Mouse (Mus musculus) cerebellum, postnatal 36 days (tissue): ENCODE results near the gene Chst8.
A peak's percentile ranks its signal among the peaks of the same experiment; 100 is the strongest.

Source experiments
- DNase-seq, 2 experiments: peaks; one replicate each; pipeline ENCODE4 v3.0.0; 2021 to 2022; ENCODE audit warnings: mixed read lengths in 2 of 2

Chst8 gene

GRCm38 (mm10) chr7:34702718-34703351 lies 109.7 kb downstream of the Chst8 start:
- no peak for DNase-seq

- no peak for DNase-seq
Observed at GRCm38 (mm10) chr7:34699888-34700287, 112.6 kb downstream of the Chst8 start.

GRCm38 (mm10) chr7:34698221-34698620 lies 114.3 kb downstream of the Chst8 start:
- no peak for DNase-seq

GRCm38 (mm10) chr7:34696086-34696485 lies 116.4 kb downstream of the Chst8 start:
- no peak for DNase-seq

- DNase-seq = no peak
Observed at GRCm38 (mm10) chr7:34694898-34695297, 117.6 kb downstream of the Chst8 start.

GRCm38 (mm10) chr7:34693916-34694315 lies 118.6 kb downstream of the Chst8 start:
- DNase-seq = no peak

GRCm38 (mm10) chr7:34693072-34693471 lies 119.4 kb downstream of the Chst8 start:
- DNase-seq = no peak

GRCm38 (mm10) chr7:34690111-34690510 lies 122.4 kb downstream of the Chst8 start:
- no peak for DNase-seq

GRCm38 (mm10) chr7:34689028-34689427 lies 123.5 kb downstream of the Chst8 start:
- no peak for DNase-seq

- no peak for DNase-seq
Observed at GRCm38 (mm10) chr7:34685801-34686200, 126.7 kb downstream of the Chst8 start.

GRCm38 (mm10) chr7:34685176-34685575 lies 127.3 kb downstream of the Chst8 start:
- DNase-seq = no peak

GRCm38 (mm10) chr7:34680771-34681421 lies 131.6 kb downstream of the Chst8 start:
- no peak for DNase-seq

GRCm38 (mm10) chr7:34679886-34680285 lies 132.6 kb downstream of the Chst8 start:
- no peak for DNase-seq

GRCm38 (mm10) chr7:34675831-34676514 lies 136.5 kb downstream of the Chst8 start:
- DNase-seq = peak; percentile 74 to 83

- DNase-seq = no peak
Observed at GRCm38 (mm10) chr7:34675120-34675790, 137.3 kb downstream of the Chst8 start.

- no peak for DNase-seq
Observed at GRCm38 (mm10) chr7:34672916-34673315, 139.6 kb downstream of the Chst8 start.

GRCm38 (mm10) chr7:34671911-34672310 lies 140.6 kb downstream of the Chst8 start:
- peak; percentile 91 to 95 for DNase-seq

GRCm38 (mm10) chr7:34670778-34671177 lies 141.7 kb downstream of the Chst8 start:
- DNase-seq = no peak

GRCm38 (mm10) chr7:34669336-34669735 lies 143.2 kb downstream of the Chst8 start:
- no peak for DNase-seq

GRCm38 (mm10) chr7:34667874-34668273 lies 144.6 kb downstream of the Chst8 start:
- DNase-seq = no peak

GRCm38 (mm10) chr7:34663145-34663544 lies 149.4 kb downstream of the Chst8 start:
- DNase-seq = no peak

- DNase-seq = no peak
Observed at GRCm38 (mm10) chr7:34662227-34662626, 150.3 kb downstream of the Chst8 start.

GRCm38 (mm10) chr7:34659386-34660085 lies 153.0 kb downstream of the Chst8 start:
- no peak for DNase-seq
